Mouse (Mus musculus): Measurements from ENCODE around the gene Rps15a.

- TF ChIP-seq CTCF (IDR thresholded peaks at IDR 0.05; ENCODE audit: control insufficient read depth, insufficient read depth, low read length) (no peak), POLR2A (IDR thresholded peaks at IDR 0.05; ENCODE audit: borderline replicate concordance, control insufficient read depth, low read depth, low read length) (no peak)
Measured at GRCm38 (mm10) chr7:118135128-118135527, 19.1 kb upstream of the Rps15a start.
